Mouse (Mus musculus): Measurements from ENCODE around the gene Sergef. TPM values are rescaled to one million over a fixed set of nuclear protein-coding genes. Genes with fewer than 3 reads are reported as not detected.
A peak's percentile ranks its signal among the peaks of the same experiment; 100 is the strongest.

Gene Sergef
- total RNA-seq, 4 experiments from 2014 or later, result 66.3 to 76.8 (median 71.3) TPM

- no peak for DNase-seq (ENCODE audit: low spot score in 2 of 2)
These were observed 97.5 kb downstream of the Sergef start for GRCm38 (mm10) chr7:46542117-46542516.

DNA sequence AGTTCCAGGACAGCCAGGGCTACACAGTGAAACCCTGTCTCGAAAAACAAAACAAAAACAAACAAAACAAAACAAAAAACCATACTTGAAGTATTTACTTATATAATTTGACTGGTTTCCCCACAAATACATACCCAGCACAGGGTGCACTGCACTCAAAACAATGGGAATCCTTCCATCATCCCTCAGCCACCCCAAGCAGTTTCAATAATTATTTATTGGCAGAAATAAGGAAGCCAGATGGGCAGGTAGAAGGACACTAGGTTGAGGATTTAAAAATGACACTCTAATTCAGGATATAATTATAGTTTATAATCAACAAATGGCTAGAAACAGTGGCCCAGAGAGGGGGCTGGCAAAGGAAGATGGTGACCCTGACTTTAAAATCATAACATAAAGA lies 99.0 kb downstream of the Sergef start:
- DNase-seq (ENCODE audit: low spot score in 2 of 2), result no peak

DNA sequence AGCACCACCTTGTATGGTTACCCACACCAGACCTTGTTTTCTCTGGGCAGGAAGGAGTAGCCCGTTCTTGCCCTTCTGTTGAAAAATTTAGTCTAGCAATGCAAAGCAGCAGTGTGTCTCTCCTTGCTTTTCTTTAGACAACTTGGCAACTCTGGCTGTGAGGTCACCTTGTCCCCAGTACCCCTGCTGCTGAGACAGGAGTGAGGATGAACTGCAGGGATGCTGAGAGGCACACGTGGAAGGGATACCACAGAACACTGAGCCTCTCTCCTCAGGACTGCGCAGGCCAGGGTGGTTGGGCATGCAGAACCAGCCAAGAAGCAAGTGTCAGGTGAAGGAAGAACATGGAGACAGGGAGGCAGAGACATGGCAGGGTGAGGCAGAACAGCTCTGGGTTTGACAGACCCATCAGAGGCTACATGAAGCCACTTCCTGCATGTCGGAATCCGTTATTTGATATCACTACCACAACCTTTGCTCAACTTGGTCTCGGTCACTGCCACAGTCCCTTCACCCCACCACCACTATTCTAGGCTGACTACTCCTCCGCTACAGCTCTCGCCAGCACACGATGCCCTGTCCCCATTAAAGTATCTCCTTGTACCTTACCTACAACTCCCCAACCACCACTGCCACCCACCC lies 103.0 kb downstream of the Sergef start:
- DNase-seq (ENCODE audit: low spot score in 2 of 2), result no peak

GRCm38 (mm10) chr7:46535429-46535799 lies 104.2 kb downstream of the Sergef start:
- peak; percentile 41 to 69 for DNase-seq (ENCODE audit: low spot score in 2 of 2)

GRCm38 (mm10) chr7:46534767-46535428 lies 104.7 kb downstream of the Sergef start:
- no peak for DNase-seq (ENCODE audit: low spot score in 2 of 2)

GRCm38 (mm10) chr7:46533518-46533917 lies 106.1 kb downstream of the Sergef start:
- no peak for DNase-seq (ENCODE audit: low spot score in 2 of 2)

DNA sequence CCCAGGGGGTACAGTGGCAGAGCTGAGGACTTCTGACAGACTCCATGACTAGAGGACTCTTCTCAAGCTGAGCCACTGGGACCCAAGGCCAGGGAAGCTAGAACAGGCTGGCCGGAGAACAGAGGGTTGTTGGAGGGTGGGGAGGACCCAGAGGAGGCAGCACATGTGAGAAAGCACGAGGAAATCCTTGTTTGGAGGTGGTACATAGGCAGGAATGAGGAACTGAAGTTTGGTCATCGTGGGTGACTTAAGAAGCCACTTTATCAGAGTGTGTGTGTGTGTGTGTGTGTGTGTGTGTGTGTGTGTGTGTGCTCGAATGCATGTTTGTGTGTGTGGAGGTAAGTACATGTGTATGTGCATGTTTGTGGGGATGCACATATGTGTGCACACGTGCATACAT lies 108.3 kb downstream of the Sergef start:
- DNase-seq (ENCODE audit: low spot score in 2 of 2), result no peak

- DNase-seq (ENCODE audit: low spot score in 2 of 2), result no peak
These were observed 109.7 kb downstream of the Sergef start for GRCm38 (mm10) chr7:46529930-46530329.

- DNase-seq (ENCODE audit: low spot score in 2 of 2), result no peak
These were observed 110.3 kb downstream of the Sergef start for GRCm38 (mm10) chr7:46529259-46529658.

GRCm38 (mm10) chr7:46526665-46527154 lies 112.9 kb downstream of the Sergef start:
- DNase-seq (ENCODE audit: low spot score in 2 of 2), result no peak

GRCm38 (mm10) chr7:46523215-46523614 lies 116.4 kb downstream of the Sergef start:
- no peak for DNase-seq (ENCODE audit: low spot score in 2 of 2)

DNA sequence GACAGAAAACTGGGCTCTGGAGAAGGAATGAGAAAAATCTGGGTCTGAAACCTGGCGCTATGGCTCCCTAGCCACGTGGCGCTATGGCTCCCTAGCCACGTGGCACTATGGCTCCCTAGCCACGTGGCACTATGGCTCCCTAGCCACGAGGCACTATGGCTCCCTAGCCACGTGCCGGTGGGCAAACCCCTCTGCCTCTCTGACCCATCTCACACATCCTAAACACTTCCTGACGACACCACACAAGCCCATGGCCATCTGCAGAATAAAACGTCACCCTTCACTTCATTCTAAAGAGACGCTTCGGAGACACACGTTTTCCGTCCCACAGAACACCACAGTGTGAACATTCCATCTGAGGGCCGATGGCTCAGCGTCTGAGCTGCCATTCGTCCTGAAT lies 117.8 kb downstream of the Sergef start:
- no peak for DNase-seq (ENCODE audit: low spot score in 2 of 2)

DNA sequence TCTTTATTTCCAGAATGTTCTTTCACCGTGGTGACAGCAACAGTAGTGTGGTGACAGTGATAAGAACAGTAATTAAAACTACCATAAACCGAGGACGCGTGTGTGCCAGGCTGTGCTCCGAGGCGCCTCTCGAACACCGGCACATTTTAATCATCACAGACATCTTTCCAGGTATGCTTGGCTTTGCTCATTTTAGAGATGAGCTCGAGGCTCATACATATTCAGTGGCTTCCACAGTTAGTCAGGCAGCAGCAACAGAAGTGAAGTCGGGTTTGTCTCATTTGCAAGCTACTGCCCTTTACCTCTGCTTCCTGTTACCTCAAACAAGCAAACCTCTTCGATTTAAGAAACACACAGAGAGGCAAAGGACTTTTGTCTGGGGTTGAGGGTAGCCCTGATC lies 120.5 kb downstream of the Sergef start:
- no peak for DNase-seq (ENCODE audit: low spot score in 2 of 2)

DNA sequence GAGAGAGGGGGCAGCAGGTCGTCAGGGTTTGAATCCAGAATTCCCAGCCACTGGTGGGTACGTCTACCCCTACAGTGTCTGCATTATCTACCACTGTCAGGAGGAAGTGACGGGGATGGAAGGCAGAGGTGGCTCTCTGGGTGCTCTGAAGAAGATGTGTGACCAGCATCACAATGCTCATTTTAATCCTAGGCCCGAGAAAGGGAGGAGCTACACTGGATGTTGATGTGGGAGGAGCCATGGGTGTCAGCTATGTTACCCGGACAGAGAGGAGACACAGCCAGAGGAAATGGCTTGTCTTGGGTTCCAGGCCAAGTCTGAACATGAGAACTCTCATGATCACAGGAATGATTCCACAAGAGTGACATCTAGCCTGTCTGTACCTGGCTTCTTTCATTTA lies 122.4 kb downstream of the Sergef start:
- no peak for DNase-seq (ENCODE audit: low spot score in 2 of 2)

- no peak for DNase-seq (ENCODE audit: low spot score in 2 of 2)
These were observed 123.6 kb downstream of the Sergef start for GRCm38 (mm10) chr7:46515960-46516359.

DNA sequence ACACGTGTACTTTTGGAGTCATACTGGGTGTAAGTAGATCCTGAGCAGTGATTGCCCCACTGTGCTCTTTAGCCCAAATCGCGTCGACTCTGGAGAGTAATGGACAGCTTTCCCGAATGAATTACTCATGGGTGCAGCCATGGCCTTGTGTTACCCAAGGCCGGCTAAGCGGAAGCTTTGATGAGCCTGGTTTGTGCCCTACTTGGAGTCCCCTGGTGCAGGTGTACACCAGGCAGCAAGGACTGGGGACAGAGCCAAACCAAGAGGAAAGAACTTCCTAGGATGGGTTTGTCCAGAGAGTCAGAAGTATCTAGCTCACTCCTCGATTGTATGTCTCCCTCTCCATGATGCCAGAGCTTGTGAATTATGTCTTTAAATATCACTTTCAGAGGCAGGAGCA lies 124.6 kb downstream of the Sergef start:
- DNase-seq (ENCODE audit: low spot score in 2 of 2), result no peak

DNA sequence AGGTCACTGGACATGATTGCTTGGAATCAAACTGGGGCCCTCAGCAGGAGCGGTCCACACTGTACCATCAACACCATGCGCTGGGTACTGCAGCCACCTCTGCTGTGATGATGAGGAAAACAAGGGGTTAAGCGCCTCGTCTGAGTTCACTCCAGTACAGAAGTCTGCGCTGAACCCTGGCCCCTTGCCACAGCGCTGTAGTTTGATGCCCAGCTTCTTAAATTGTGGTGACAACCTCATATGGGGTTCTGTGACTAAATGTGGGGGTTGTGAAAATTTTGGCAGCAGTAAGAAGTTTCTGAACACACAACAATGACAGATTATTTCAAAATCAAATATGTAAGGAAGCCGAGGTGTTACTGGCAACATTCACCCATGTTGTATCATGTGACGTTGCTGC lies 126.0 kb downstream of the Sergef start:
- DNase-seq (ENCODE audit: low spot score in 2 of 2), result no peak

DNA sequence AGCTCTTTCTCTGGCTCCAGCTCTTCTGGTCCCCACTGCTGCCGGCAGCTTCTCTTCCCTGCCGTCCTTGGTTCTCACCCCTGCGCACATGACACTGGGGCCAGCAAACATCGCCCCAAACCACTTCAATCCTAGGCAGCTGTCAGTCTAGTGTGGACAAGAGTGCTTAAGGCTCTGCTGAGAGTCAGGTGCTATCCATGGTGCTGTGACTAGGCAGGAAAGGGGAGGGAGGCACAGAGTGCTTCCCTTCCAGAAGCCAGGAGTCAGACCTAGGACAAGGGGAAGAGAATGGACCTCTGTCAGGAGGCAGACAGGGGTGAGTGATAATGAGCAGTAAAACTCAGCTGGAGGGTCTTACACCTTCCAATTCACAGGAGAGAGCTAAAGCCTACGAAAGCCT lies 126.8 kb downstream of the Sergef start:
- DNase-seq (ENCODE audit: low spot score in 2 of 2), result no peak

GRCm38 (mm10) chr7:46510806-46511205 lies 128.8 kb downstream of the Sergef start:
- no peak for DNase-seq (ENCODE audit: low spot score in 2 of 2)

DNA sequence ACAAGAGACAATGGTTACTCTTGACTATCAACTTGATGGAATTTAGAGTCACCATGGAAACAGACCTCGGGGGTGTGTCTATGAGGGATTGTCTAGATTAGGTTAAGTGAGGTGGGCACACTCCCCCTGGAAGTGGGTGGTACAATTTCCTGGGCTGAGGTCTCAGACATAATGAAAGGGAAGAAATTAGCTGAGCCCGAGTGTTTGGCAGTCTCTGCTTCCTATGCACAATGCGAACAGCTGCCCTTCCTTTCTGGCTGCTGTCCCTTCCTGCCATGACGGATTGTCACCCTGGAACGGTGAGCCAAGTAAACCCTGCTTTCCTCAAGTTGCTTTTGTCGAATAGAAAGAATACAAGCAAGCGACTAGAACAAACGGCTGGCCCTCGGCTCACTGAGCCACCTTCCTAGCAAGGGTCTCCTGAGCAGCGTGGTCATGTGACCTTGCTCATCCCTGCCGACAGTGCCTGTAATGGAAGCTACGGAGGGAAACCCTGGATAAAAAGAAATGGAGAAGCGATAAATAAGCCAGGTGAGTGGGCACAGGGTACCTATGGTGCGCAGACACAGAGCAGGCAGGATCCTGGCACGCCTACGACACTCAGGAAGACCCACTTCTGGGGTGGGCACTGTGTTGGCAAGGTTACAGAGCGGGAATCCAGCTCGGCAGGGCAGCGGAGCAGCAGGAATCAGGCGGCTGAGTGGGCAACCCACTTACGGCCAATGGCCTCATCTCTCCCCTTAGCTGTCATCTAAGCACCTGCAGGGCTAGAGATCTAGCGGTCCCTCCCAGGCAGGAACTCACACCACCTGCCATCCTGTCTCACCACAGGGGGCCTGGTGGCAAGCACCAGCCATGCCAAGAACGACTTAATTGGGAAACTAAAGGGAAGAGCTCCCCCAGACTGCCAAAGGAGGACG lies 130.0 kb downstream of the Sergef start:
- no peak for DNase-seq (ENCODE audit: low spot score in 2 of 2)

DNA sequence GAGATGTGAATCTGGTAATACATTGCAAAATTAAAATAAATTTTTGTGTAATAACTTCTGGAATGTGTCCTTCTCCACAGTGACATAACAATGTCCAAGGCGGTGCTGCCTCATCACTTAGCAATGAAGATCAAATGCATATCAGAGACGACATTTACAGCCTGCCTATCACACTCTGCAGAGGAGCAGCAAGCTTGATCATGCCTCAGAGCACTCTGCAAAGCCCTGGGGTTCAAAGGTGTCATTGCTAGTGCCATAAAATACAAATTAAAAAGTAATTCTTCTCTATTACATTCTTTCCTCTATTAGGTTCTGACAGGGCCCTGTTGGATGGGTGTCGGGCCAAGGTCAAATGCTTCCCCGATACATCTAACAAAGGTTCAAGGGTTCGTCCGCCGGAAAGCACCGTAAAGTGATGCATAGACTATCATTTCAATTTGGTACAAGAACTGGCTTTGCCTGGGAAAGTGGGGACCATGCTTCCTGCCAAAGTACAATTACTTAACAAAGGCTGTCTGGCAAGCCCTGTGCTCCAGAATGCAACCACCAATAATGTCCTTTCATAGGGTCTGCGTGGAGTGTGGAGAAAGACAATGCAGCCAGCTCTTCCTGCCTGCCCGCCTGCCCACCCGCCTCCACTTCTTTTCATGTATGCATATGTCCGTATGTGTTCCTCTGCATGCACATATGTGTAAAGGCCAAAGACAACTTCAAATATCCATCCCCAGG lies 130.9 kb downstream of the Sergef start:
- no peak for DNase-seq (ENCODE audit: low spot score in 2 of 2)

Measured in left cerebral cortex, adult 8-10 months (tissue).